Mouse (Mus musculus) hindbrain, embryonic 16.5 days (tissue): Measurements from ENCODE around the gene Tmsb10. TPM values are rescaled to one million over a fixed set of nuclear protein-coding genes. Genes with fewer than 3 reads are reported as not detected.

Source experiments
- ATAC-seq: fragments of 200-750 bp; cut with Nextera tagmentation; 2 replicates; pipeline ENCODE4 v1.8.0; 2017; ENCODE audit warnings: moderate TSS enrichment, moderate library complexity
- H3K27ac ChIP-seq: fragments of 300-500 bp; sonication (generic); 2 replicates; pipeline ENCODE4 v1.5.1; 2014; ENCODE audit warnings: low read depth, mild to moderate bottlenecking, control low read depth, low read length, moderate library complexity
- H3K27me3 ChIP-seq: fragments of 300-500 bp; sonication (generic); replicated peaks from 2 replicates; pipeline ENCODE4 v1.6.1; 2014; ENCODE audit warnings: low read length; ENCODE audit not compliant: control insufficient read depth, insufficient read depth
- H3K36me3 ChIP-seq: fragments of 300-500 bp; sonication (generic); 2 replicates; pipeline ENCODE4 v1.6.1; 2014; ENCODE audit warnings: mild to moderate bottlenecking, low read length, moderate library complexity, mixed read lengths; ENCODE audit not compliant: control insufficient read depth, insufficient read depth
- H3K4me1 ChIP-seq: fragments of 300-500 bp; sonication (generic); 2 replicates; pipeline ENCODE4 v1.6.1; 2014; ENCODE audit warnings: low read depth, low read length; ENCODE audit not compliant: control insufficient read depth, insufficient read depth
- H3K4me2 ChIP-seq: fragments of 300-500 bp; sonication (generic); 2 replicates; pipeline ENCODE4 v1.6.1; 2014; ENCODE audit warnings: mild to moderate bottlenecking, low read length, control low read depth, moderate library complexity
- H3K4me3 ChIP-seq: fragments of 300-500 bp; sonication (generic); 2 replicates; pipeline ENCODE4 v1.5.1; 2014; ENCODE audit warnings: mild to moderate bottlenecking, low read length, control low read depth, moderate library complexity
- H3K9ac ChIP-seq: fragments of 300-500 bp; sonication (generic); 2 replicates; pipeline ENCODE4 v1.6.1; 2014; ENCODE audit warnings: low read depth, mild to moderate bottlenecking, control low read depth, low read length, moderate library complexity
- H3K9me3 ChIP-seq: fragments of 300-500 bp; sonication (generic); 2 replicates; pipeline ENCODE4 v1.6.1; 2014; ENCODE audit warnings: mild to moderate bottlenecking, low read length, moderate library complexity; ENCODE audit not compliant: control insufficient read depth
- WGBS: fragments of 180-500 bp; shearing (Covaris S2); extraction: QIAGEN DNeasy Blood & Tissue Kit; methylation state at CpG from one replicate; pipeline ENCODE4 v1.1.7; 2014; 5-methylcytosine and 5-hydroxymethylcytosine counted together
- polyA plus RNA-seq: library from polyadenylated mRNA; unstranded; fragments of >200 nt; fragmentation: Nextera tagmentation; extraction: Ambion mirVana; gene quantifications from 2 replicates; pipeline ENCODE4 v1.2.1, GENCODE M21; 2015

The Tmsb10 gene
- polyA plus RNA-seq, 1 experiment from 2014 or later: 4,269 TPM

DNA sequence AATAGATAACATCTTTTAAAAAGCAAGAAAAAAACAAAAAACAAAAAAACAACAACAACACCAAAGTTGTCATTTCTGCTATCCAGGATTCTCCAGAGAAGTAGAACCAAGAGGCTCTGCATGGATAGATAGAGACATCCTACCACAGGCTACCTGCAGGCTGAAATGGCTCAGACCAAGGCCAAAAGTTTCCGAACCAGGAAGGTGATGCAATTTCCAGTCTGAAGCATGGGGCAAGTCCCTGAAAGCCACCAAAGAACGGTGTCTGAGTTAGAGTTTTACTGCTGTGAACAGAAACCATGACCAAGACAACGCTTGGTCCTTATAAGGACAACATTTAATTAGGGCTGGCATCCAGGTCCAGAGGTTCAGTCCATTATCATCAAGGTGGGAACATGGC is 10.2 kb downstream of the Tmsb10 start:
- 0 out of 2 replicates have a peak, but pooled peaks cover 2% of the 10 kb centered on the region for H3K9me3 ChIP-seq
- no peaks in the 10 kb centered on the region for H3K27me3 ChIP-seq
- no peaks in the 10 kb centered on the region for H3K4me1 ChIP-seq
- no peaks in the 10 kb centered on the region for H3K36me3 ChIP-seq
- H3K9ac ChIP-seq: no peak overlapping the region
- H3K27ac ChIP-seq: no peak overlapping the region
- no peak overlapping the region for H3K4me3 ChIP-seq
- H3K4me2 ChIP-seq: no peak overlapping the region
- ATAC-seq: no peak
- WGBS: 94% methylated on average over 3 of the region's 3 CpGs

DNA sequence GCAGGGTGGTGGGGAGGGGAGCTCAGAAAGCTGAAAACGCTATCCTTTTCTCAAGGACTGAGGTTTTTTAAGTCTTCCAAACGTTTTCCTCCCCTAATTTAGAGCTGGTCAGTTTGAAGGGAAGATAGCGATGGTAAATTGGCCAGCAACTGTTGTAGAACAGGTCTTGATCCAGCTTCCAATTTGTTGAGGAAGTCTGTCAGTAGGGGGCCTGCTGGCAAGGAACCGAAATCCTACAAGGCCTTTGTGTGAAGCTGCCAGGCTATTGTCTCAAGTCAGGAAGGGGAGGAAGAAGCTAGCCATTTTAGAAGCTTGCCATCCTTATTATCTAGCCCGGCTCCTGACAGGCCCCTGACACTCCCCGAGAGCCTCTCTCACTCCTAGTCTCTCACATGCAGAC is 10.6 kb downstream of the Tmsb10 start:
- 38% methylated on average over 6 of the region's 6 CpGs for WGBS
- no peaks in the 10 kb centered on the region for H3K36me3 ChIP-seq
- 0 out of 2 replicates have a peak, but pooled peaks cover 2% of the 10 kb centered on the region for H3K9me3 ChIP-seq
- no peak overlapping the region for H3K9ac ChIP-seq
- ATAC-seq: no peak
- H3K27ac ChIP-seq: no peak overlapping the region
- no peaks in the 10 kb centered on the region for H3K4me1 ChIP-seq
- H3K4me3 ChIP-seq: no peak overlapping the region
- H3K27me3 ChIP-seq: no peaks in the 10 kb centered on the region
- no peak overlapping the region for H3K4me2 ChIP-seq

DNA sequence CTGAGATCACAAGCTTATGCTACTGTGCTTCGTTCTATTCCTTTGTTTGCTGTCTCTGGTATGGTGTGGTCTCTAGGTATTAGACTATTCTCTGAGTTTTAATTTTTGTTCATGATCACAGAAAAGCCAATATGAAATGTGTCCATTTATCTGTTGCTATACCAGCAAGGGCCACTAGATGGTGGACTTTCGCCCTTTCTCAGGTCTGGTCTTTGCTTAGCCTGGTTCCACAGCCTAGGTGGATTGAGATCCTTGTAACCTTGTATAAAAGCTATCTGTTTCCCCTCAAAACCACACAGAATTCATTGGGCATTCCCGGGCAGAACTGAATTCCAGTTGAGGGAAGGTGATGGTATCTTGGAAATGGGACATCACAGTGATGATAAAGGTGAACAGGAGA is 18.1 kb downstream of the Tmsb10 start:
- Histone ChIP-seq H3K36me3 (no peaks in the 10 kb centered on the region), H3K27ac (no peak overlapping the region), H3K27me3 (no peaks in the 10 kb centered on the region), H3K4me1 (no peaks in the 10 kb centered on the region), H3K9ac (no peak overlapping the region), H3K4me2 (no peak overlapping the region), H3K4me3 (no peak overlapping the region), H3K9me3 (no peaks in the 10 kb centered on the region)
- ATAC-seq: peak; percentile 70
- WGBS: 9% methylated on average over 3 of the region's 3 CpGs

DNA sequence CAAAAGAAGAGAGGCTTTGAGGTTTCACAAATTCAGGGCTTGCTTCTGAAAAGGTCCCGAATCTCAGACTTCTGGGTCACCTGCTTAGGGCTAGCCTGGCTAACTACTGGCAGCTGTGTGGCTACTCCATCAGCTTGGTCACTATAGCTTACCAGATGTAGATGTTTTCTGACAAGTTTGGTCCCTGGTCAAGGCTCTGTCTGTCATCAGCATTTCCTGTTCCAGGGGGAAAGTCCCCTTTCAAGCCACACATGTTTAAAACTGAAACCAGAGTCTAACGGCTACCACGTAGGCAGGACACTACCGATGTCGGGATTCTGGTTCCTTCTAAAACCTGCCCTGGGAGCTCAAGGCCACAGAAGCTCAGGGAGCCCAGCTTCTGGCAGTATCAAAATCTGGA is 20.7 kb downstream of the Tmsb10 start:
- H3K4me1 ChIP-seq: no peaks in the 10 kb centered on the region
- no peak overlapping the region for H3K4me3 ChIP-seq
- no peaks in the 10 kb centered on the region for H3K27me3 ChIP-seq
- H3K36me3 ChIP-seq: no peaks in the 10 kb centered on the region
- H3K27ac ChIP-seq: no peak overlapping the region
- 76% methylated on average over 5 of the region's 5 CpGs for WGBS
- ATAC-seq: no peak
- H3K9me3 ChIP-seq: no peaks in the 10 kb centered on the region
- H3K9ac ChIP-seq: no peak overlapping the region
- no peak overlapping the region for H3K4me2 ChIP-seq

DNA sequence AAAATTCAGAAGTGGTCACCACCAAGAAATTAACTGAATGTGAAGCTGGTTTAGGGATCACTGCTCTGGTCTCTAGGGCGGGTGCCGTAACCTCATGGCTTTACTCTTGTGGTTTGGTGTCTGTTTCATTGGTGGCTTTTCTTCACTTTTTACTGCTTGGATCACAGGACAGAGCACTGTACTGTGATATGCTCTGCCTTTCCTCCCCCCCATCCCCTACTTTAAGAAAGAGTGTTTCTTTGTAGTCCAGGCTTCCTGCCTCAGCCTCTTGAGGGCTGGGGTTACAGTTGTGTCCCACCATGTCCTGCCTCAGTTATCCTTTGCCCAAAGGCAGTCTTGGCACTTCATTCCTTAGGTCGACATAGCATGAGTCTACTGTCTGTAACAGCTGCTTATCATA is 21.1 kb downstream of the Tmsb10 start:
- no peaks in the 10 kb centered on the region for H3K27me3 ChIP-seq
- ATAC-seq: no peak
- H3K4me2 ChIP-seq: no peak overlapping the region
- H3K9me3 ChIP-seq: no peaks in the 10 kb centered on the region
- no peak overlapping the region for H3K27ac ChIP-seq
- no peaks in the 10 kb centered on the region for H3K4me1 ChIP-seq
- H3K4me3 ChIP-seq: no peak overlapping the region
- H3K36me3 ChIP-seq: no peaks in the 10 kb centered on the region
- WGBS: 89% methylated on average over 3 of the region's 3 CpGs
- no peak overlapping the region for H3K9ac ChIP-seq

DNA sequence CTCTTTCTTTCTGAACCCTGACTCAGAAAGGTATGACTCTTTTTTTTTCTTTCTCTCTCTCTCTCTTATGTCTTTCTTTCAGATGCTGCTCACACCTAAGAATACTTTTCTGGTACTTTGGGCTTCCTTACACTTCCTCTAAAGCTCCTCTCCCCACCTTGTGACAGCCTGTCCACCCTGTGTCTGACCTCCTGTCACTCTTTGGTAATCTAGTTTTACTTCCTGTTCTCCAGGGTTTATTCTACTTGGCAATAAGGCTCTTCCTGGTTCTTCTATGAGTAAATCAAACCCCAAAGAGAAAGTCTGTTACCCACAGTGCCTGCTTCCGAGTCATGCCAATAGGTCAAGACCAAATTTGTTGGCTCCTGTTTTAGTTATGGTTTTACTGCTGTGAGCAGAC is 25.6 kb downstream of the Tmsb10 start:
- H3K27ac ChIP-seq: no peak overlapping the region
- H3K9ac ChIP-seq: no peak overlapping the region
- H3K4me2 ChIP-seq: no peak overlapping the region
- H3K9me3 ChIP-seq: no peaks in the 10 kb centered on the region
- no peak for ATAC-seq
- H3K4me3 ChIP-seq: no peak overlapping the region
- 94% methylated on average over 1 of the region's 1 CpGs for WGBS
- no peaks in the 10 kb centered on the region for H3K27me3 ChIP-seq
- H3K4me1 ChIP-seq: no peaks in the 10 kb centered on the region
- no peaks in the 10 kb centered on the region for H3K36me3 ChIP-seq

DNA sequence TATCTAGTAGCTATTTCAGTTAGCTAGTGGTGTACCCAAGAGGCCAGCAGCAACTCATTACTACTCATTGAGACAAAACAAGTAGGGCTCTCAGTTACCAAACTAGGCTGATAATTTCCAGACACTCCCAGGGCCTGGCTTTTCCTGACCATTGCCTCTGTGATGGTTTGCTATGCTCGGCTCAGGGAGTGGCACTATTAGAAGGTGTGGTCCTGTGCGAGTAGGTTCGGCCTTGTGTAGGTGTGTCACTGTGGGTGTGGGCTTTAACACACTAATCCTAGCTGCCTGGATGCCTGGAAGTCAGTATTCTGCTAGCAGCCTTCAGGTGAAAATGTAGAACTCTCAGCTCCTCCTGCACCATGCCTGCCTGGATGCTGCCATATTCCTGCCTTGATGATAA is 27.0 kb downstream of the Tmsb10 start:
- WGBS: 93% methylated on average over 3 of the region's 3 CpGs
- Histone ChIP-seq H3K27me3 (no peaks in the 10 kb centered on the region), H3K4me1 (no peaks in the 10 kb centered on the region), H3K36me3 (no peaks in the 10 kb centered on the region), H3K27ac (no peak overlapping the region), H3K9me3 (no peaks in the 10 kb centered on the region), H3K9ac (no peak overlapping the region), H3K4me2 (no peak overlapping the region), H3K4me3 (no peak overlapping the region)
- no peak for ATAC-seq

DNA sequence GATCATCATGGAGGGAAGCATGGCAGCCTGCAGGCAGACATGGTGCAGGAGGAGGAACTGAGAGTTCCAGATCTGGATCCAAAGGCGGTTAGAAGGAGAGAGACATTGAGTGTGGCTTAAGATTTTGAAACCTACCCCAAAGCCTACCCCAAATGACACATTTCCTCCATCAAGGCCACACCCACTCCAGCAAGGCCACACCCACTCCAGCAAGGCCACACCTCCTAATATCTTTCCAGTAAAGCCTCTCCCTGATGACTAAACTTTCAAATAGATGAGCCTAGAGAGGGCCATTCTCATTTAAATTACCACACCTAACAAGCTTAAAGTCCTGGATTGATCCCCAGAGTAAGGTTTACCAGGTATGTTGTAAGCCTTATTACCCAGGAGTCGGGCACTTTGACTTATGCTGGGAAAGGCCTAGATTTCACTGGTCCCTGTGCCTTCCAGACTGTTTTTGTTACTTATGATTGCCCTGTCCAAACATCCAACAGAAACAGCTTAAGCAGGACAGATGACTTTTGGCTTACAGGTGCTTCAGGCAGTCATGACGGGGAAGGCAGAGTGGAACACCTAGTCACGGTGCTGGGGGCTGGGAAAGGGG is 28.7 kb downstream of the Tmsb10 start:
- WGBS: 89% methylated on average over 4 of the region's 4 CpGs
- no peaks in the 10 kb centered on the region for H3K36me3 ChIP-seq
- no peak overlapping the region for H3K9ac ChIP-seq
- ATAC-seq: no peak
- no peaks in the 10 kb centered on the region for H3K9me3 ChIP-seq
- H3K4me3 ChIP-seq: no peak overlapping the region
- H3K4me1 ChIP-seq: no peaks in the 10 kb centered on the region
- no peak overlapping the region for H3K4me2 ChIP-seq
- H3K27me3 ChIP-seq: no peaks in the 10 kb centered on the region
- H3K27ac ChIP-seq: no peak overlapping the region

DNA sequence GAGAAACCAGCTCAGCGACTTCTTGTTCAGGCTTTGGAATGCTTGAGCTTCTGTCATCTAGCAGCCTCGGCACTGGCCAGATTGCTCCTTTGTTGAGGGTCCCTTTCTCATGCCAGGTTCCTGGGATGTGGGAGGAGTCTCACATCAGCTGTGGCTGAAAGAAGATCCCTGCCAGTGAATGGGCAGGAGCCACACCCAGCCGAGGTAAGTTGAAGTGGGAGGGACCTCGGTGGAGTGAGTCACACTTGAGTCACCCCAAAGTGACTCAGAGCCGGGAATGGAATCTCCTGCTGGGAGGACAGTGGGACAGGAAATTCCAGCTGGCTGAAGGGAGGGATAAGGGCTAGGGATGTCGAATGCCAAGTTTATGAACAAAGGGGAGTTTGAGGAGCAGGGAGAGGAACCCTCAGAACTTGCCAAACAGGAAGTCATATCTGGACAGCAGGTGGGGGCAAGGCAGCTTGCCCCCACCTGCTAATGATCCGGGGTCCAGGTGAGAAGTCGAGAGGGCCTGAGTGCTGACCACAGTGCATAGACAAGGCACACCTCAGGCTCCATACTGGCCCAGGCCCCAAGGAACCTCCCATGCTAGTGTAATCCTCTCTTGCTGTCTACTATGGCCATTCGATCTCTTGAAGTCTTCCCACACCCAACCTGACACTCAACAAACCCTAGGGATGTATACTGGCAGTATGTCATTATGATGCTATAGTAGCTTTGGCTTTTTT is 31.6 kb downstream of the Tmsb10 start:
- Histone ChIP-seq H3K27me3 (no peaks in the 10 kb centered on the region), H3K27ac (no peak overlapping the region), H3K4me1 (no peaks in the 10 kb centered on the region), H3K4me3 (no peak overlapping the region), H3K9ac (no peak overlapping the region), H3K36me3 (no peaks in the 10 kb centered on the region), H3K4me2 (no peak overlapping the region), H3K9me3 (no peaks in the 10 kb centered on the region)
- 17% methylated on average over 9 of the region's 9 CpGs for WGBS
- ATAC-seq: peak; percentile 24; the same call in 1 of the 2 replicates
